Mouse (Mus musculus): ENCODE data around the gene Fbxw8. TPM values are rescaled to one million over a fixed set of nuclear protein-coding genes. Genes with fewer than 3 reads are reported as not detected.

Gene Fbxw8
- total and polyA plus RNA-seq, 2 experiments = 15.9 to 31.7 TPM

- H3K36me3 ChIP-seq (ENCODE audit: control insufficient read depth, insufficient read depth, low read length) = peaks cover 7% of the 10 kb centered on the region
- H3K27me3 ChIP-seq (ENCODE audit: control insufficient read depth, insufficient read depth, low read length) = no peaks in the 10 kb centered on the region
- 94% methylated on average over 12 of the region's 13 CpGs for WGBS
- DNase-seq (ENCODE audit: extremely low read depth, low read depth, low spot score) = no peak
- no peak overlapping the region for H3K27ac ChIP-seq (replicated peaks; ENCODE audit: insufficient read depth, low read depth, low read length)
- H3K4me1 ChIP-seq (ENCODE audit: control insufficient read depth, insufficient read depth, low read length) = no peaks in the 10 kb centered on the region
- no peak for TF ChIP-seq POLR2A (IDR thresholded peaks at IDR 0.05; ENCODE audit: extremely low read depth, insufficient read depth, low read length)
- no peak overlapping the region for H3K9ac ChIP-seq (ENCODE audit: low read depth, low read length)
- H3K79me2 ChIP-seq (ENCODE audit: control insufficient read depth, insufficient read depth, low read length) = no peaks in the 10 kb centered on the region
- H3K4me3 ChIP-seq (ENCODE audit: insufficient read depth, low read depth, low read length) = no peak overlapping the region
Measured at GRCm38 (mm10) chr5:118113617-118114016, 41.6 kb downstream of the Fbxw8 start.

DNA sequence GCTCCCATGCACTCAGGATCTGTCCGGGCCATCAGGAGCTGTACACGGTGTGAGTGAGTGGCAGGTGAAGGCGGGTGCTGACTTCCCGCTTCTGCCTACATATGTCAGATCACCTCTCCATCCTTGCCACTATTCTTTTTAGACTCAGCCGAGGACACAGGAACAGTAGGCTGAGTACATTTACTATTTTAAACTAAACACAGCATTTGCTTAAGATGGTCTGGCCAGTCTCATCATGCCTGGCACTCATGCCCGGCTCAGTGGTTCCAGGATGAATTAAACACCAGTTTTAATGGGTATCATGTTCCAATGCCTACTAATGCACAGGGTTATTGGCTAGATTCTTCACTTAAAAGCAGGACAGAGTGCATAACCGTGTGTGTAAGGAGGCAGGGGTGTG, 42.2 kb downstream of the Fbxw8 start:
- TF ChIP-seq CTCF (IDR thresholded peaks at IDR 0.05; ENCODE audit: low read depth, low read length) = no peak
- TF ChIP-seq POLR2A (IDR thresholded peaks at IDR 0.05; ENCODE audit: extremely low read depth, insufficient read depth, low read length) = no peak
- no peak for DNase-seq (ENCODE audit: extremely low read depth, low read depth, low spot score)
- peaks cover 7% of the 10 kb centered on the region for H3K36me3 ChIP-seq (ENCODE audit: control insufficient read depth, insufficient read depth, low read length)

GRCm38 (mm10) chr5:118108794-118109440, 46.3 kb downstream of the Fbxw8 start:
- no peaks in the 10 kb centered on the region for H3K79me2 ChIP-seq (ENCODE audit: control insufficient read depth, insufficient read depth, low read length)
- no peak for DNase-seq (ENCODE audit: extremely low read depth, low read depth, low spot score)
- H3K27me3 ChIP-seq (ENCODE audit: control insufficient read depth, insufficient read depth, low read length) = no peaks in the 10 kb centered on the region
- peaks cover 12% of the 10 kb centered on the region for H3K4me1 ChIP-seq (ENCODE audit: control insufficient read depth, insufficient read depth, low read length)
- no peak overlapping the region for H3K9ac ChIP-seq (ENCODE audit: low read depth, low read length)
- H3K4me3 ChIP-seq (ENCODE audit: insufficient read depth, low read depth, low read length) = no peak overlapping the region
- WGBS = 92% methylated on average over 7 of the region's 7 CpGs
- peaks cover 7% of the 10 kb centered on the region for H3K36me3 ChIP-seq (ENCODE audit: control insufficient read depth, insufficient read depth, low read length)
- TF ChIP-seq POLR2A (IDR thresholded peaks at IDR 0.05; ENCODE audit: extremely low read depth, insufficient read depth, low read length) (no peak), CTCF (IDR thresholded peaks at IDR 0.05; ENCODE audit: low read depth, low read length) (no peak)
- no peak overlapping the region for H3K27ac ChIP-seq (replicated peaks; ENCODE audit: insufficient read depth, low read depth, low read length)

More for the DNA sequence above, 42.2 kb downstream of the Fbxw8 start:
- H3K27ac ChIP-seq (replicated peaks; ENCODE audit: insufficient read depth, low read depth, low read length) = no peak overlapping the region
- WGBS = 98% methylated on average over 7 of the region's 7 CpGs
- H3K27me3 ChIP-seq (ENCODE audit: control insufficient read depth, insufficient read depth, low read length) = no peaks in the 10 kb centered on the region
- H3K4me1 ChIP-seq (ENCODE audit: control insufficient read depth, insufficient read depth, low read length) = no peaks in the 10 kb centered on the region
- no peaks in the 10 kb centered on the region for H3K79me2 ChIP-seq (ENCODE audit: control insufficient read depth, insufficient read depth, low read length)
- no peak overlapping the region for H3K9ac ChIP-seq (ENCODE audit: low read depth, low read length)
- no peak overlapping the region for H3K4me3 ChIP-seq (ENCODE audit: insufficient read depth, low read depth, low read length)

DNA sequence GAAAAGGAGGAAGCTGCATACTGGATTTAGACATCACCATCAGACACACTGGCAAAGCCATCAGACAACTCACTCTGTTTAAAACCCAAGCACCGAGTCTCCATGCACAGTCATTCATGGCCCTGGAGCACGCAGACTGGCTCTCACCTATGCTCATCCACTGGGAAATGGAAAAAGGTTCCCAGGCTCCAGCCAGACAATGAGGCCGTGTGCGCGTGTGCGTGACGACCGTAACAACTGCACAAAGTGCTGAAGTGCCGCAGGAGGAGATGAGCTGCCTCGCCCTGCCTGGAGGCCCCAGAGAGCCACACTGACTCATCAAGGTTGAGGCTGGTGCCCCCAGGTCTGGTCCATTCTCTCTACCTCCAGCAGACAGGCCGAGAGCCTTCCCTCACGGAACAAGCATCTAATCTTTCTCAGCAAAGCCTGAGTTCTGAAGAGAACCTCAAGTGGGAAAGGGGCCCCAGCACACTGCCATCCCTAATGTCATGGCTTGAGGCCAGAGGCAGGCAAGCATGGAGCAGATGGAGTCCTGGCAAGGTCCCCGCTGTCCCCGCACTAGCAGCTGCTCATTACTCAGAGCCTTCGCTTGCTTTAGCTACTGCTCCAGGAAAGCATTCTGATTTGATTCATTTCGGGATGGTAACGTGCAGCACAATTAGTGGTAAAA, 47.0 kb downstream of the Fbxw8 start:
- H3K79me2 ChIP-seq (ENCODE audit: control insufficient read depth, insufficient read depth, low read length) = no peaks in the 10 kb centered on the region
- no peak for TF ChIP-seq POLR2A (IDR thresholded peaks at IDR 0.05; ENCODE audit: extremely low read depth, insufficient read depth, low read length)
- TF ChIP-seq CTCF (IDR thresholded peaks at IDR 0.05; ENCODE audit: low read depth, low read length) = no peak
- H3K36me3 ChIP-seq (ENCODE audit: control insufficient read depth, insufficient read depth, low read length) = peaks cover 7% of the 10 kb centered on the region
- no peak for DNase-seq (ENCODE audit: extremely low read depth, low read depth, low spot score)
- WGBS = 96% methylated on average over 17 of the region's 17 CpGs
- H3K9ac ChIP-seq (ENCODE audit: low read depth, low read length) = no peak overlapping the region
- H3K27me3 ChIP-seq (ENCODE audit: control insufficient read depth, insufficient read depth, low read length) = no peaks in the 10 kb centered on the region
- no peak overlapping the region for H3K27ac ChIP-seq (replicated peaks; ENCODE audit: insufficient read depth, low read depth, low read length)
- peaks cover 12% of the 10 kb centered on the region for H3K4me1 ChIP-seq (ENCODE audit: control insufficient read depth, insufficient read depth, low read length)
- no peak overlapping the region for H3K4me3 ChIP-seq (ENCODE audit: insufficient read depth, low read depth, low read length)

GRCm38 (mm10) chr5:118106667-118107066, 48.6 kb downstream of the Fbxw8 start:
- H3K9ac ChIP-seq (ENCODE audit: low read depth, low read length) = no peak overlapping the region
- no peak overlapping the region for H3K27ac ChIP-seq (replicated peaks; ENCODE audit: insufficient read depth, low read depth, low read length)
- no peaks in the 10 kb centered on the region for H3K79me2 ChIP-seq (ENCODE audit: control insufficient read depth, insufficient read depth, low read length)
- TF ChIP-seq CTCF (IDR thresholded peaks at IDR 0.05; ENCODE audit: low read depth, low read length) = no peak
- no peak for TF ChIP-seq POLR2A (IDR thresholded peaks at IDR 0.05; ENCODE audit: extremely low read depth, insufficient read depth, low read length)
- peaks cover 12% of the 10 kb centered on the region for H3K4me1 ChIP-seq (ENCODE audit: control insufficient read depth, insufficient read depth, low read length)
- no peaks in the 10 kb centered on the region for H3K27me3 ChIP-seq (ENCODE audit: control insufficient read depth, insufficient read depth, low read length)
- no peak for DNase-seq (ENCODE audit: extremely low read depth, low read depth, low spot score)
- 95% methylated on average over 10 of the region's 10 CpGs for WGBS
- no peak overlapping the region for H3K4me3 ChIP-seq (ENCODE audit: insufficient read depth, low read depth, low read length)
- H3K36me3 ChIP-seq (ENCODE audit: control insufficient read depth, insufficient read depth, low read length) = peaks cover 6% of the 10 kb centered on the region

- no peak overlapping the region for H3K4me3 ChIP-seq (ENCODE audit: insufficient read depth, low read depth, low read length)
- no peaks in the 10 kb centered on the region for H3K79me2 ChIP-seq (ENCODE audit: control insufficient read depth, insufficient read depth, low read length)
- peaks cover 12% of the 10 kb centered on the region for H3K4me1 ChIP-seq (ENCODE audit: control insufficient read depth, insufficient read depth, low read length)
- no peak overlapping the region for H3K27ac ChIP-seq (replicated peaks; ENCODE audit: insufficient read depth, low read depth, low read length)
- no peak overlapping the region for H3K9ac ChIP-seq (ENCODE audit: low read depth, low read length)
- 0 out of 2 replicates have a peak, but pooled peaks cover 1% of the 10 kb centered on the region for H3K36me3 ChIP-seq (ENCODE audit: control insufficient read depth, insufficient read depth, low read length)
- DNase-seq (ENCODE audit: extremely low read depth, low read depth, low spot score) = peak; percentile 75
- WGBS = 35% methylated on average over 8 of the region's 8 CpGs
- H3K27me3 ChIP-seq (ENCODE audit: control insufficient read depth, insufficient read depth, low read length) = no peaks in the 10 kb centered on the region
- no peak for TF ChIP-seq CTCF (IDR thresholded peaks at IDR 0.05; ENCODE audit: low read depth, low read length)
- no peak for TF ChIP-seq POLR2A (IDR thresholded peaks at IDR 0.05; ENCODE audit: extremely low read depth, insufficient read depth, low read length)
Measured at GRCm38 (mm10) chr5:118105536-118105935, 49.7 kb downstream of the Fbxw8 start.
